Mouse (Mus musculus): ENCODE data around the gene Sypl2. TPM values are rescaled to one million over a fixed set of nuclear protein-coding genes. Genes with fewer than 3 reads are reported as not detected.
"Not testable (repeated sequence)": the region's sequence is repeated elsewhere in the genome, so short reads cannot be mapped to it uniquely, and the experiment has no call there.

Sypl2 gene
- polyA plus RNA-seq (2015; fragmentation: Nextera tagmentation; extraction: Ambion mirVana), result 0.21 and 0.27 TPM in 2 replicates

GRCm38 (mm10) chr3:108226558-108227350, at the start of gene Sypl2:
Gene Sypl2, minus strand, starts transcription at chr3:108226648.
- Histone ChIP-seq H3K4me2 (replicated peaks) (peak within 1 kb of the TSS; percentile 79), H3K27ac (no peak within 1 kb of the TSS), H3K36me3 (no peaks in the 10 kb centered on the region), H3K9ac (peak within 1 kb of the TSS; percentile 31), H3K9me3 (no peaks in the 10 kb centered on the region), H3K4me3 (replicated peaks) (peak within 1 kb of the TSS; percentile 40), H3K27me3 (replicated peaks) (peaks cover 34% of the 10 kb centered on the region), H3K4me1 (replicated peaks) (peaks cover 14% of the 10 kb centered on the region)
- peak; percentile 80 for ATAC-seq
- WGBS, result 6% methylated on average over 44 of the region's 44 CpGs

GRCm38 (mm10) chr3:108259319-108259718, 32.9 kb upstream of the Sypl2 start:
- 73% methylated on average over 3 of the region's 3 CpGs for WGBS

GRCm38 (mm10) chr3:108257831-108258500, 31.5 kb upstream of the Sypl2 start:
- 0 out of 2 replicates have a peak, but pooled peaks cover under 1% of the 10 kb centered on the region for H3K36me3 ChIP-seq
- ATAC-seq, result no peak
- H3K9ac ChIP-seq, result peak overlapping the region; percentile 93
- no peak overlapping the region for H3K27ac ChIP-seq
- H3K4me1 ChIP-seq (replicated peaks), result 0 out of 2 replicates have a peak, but pooled peaks cover 2% of the 10 kb centered on the region
- H3K9me3 ChIP-seq, result no peaks in the 10 kb centered on the region
- H3K4me3 ChIP-seq (replicated peaks), result peak overlapping the region; percentile 94
- no peaks in the 10 kb centered on the region for H3K27me3 ChIP-seq (replicated peaks)
- H3K4me2 ChIP-seq (replicated peaks), result peak overlapping the region; percentile 64
- WGBS, result 66% methylated on average over 3 of the region's 3 CpGs

More at GRCm38 (mm10) chr3:108259319-108259718, 32.9 kb upstream of the Sypl2 start:
- H3K27me3 ChIP-seq (replicated peaks), result no peaks in the 10 kb centered on the region
- ATAC-seq, result no peak
- no peak overlapping the region for H3K4me2 ChIP-seq (replicated peaks)
- 0 out of 2 replicates have a peak, but pooled peaks cover 2% of the 10 kb centered on the region for H3K4me1 ChIP-seq (replicated peaks)
- H3K9me3 ChIP-seq, result no peaks in the 10 kb centered on the region
- no peak overlapping the region for H3K9ac ChIP-seq
- H3K36me3 ChIP-seq, result 0 out of 2 replicates have a peak, but pooled peaks cover 3% of the 10 kb centered on the region
- H3K27ac ChIP-seq, result no peak overlapping the region
- no peak overlapping the region for H3K4me3 ChIP-seq (replicated peaks)

- ATAC-seq, result peak; percentile 99
- 0 out of 2 replicates have a peak, but pooled peaks cover 2% of the 10 kb centered on the region for H3K4me1 ChIP-seq (replicated peaks)
- WGBS, result under 1% methylated on average over 76 of the region's 79 CpGs
These were observed 30.5 kb upstream of the Sypl2 start, which contains the start of gene Psma5 for GRCm38 (mm10) chr3:108256719-108257637. Gene Psma5, plus strand, starts transcription at chr3:108256926.

GRCm38 (mm10) chr3:108246857-108247256, 20.4 kb upstream of the Sypl2 start:
- Histone ChIP-seq H3K27me3 (replicated peaks) (no peaks in the 10 kb centered on the region), H3K36me3 (no peaks in the 10 kb centered on the region), H3K4me2 (replicated peaks) (no peak overlapping the region), H3K4me3 (replicated peaks) (no peak overlapping the region), H3K4me1 (replicated peaks) (no peaks in the 10 kb centered on the region), H3K9me3 (no peaks in the 10 kb centered on the region), H3K27ac (no peak overlapping the region), H3K9ac (no peak overlapping the region)
- no peak for ATAC-seq
- WGBS, result 88% methylated on average over 2 of the region's 2 CpGs

More at GRCm38 (mm10) chr3:108256719-108257637, 30.5 kb upstream of the Sypl2 start, which contains the start of gene Psma5:
- H3K4me2 ChIP-seq (replicated peaks), result peak within 1 kb of the TSS; percentile 64
- no peaks in the 10 kb centered on the region for H3K9me3 ChIP-seq
- peak within 1 kb of the TSS; percentile 94 for H3K4me3 ChIP-seq (replicated peaks)
- peak within 1 kb of the TSS; percentile 66 for H3K27ac ChIP-seq
- H3K9ac ChIP-seq, result peak within 1 kb of the TSS; percentile 93
- no peaks in the 10 kb centered on the region for H3K36me3 ChIP-seq
- H3K27me3 ChIP-seq (replicated peaks), result no peaks in the 10 kb centered on the region

GRCm38 (mm10) chr3:108241243-108241839, 14.9 kb upstream of the Sypl2 start:
- no peak overlapping the region for H3K4me2 ChIP-seq (replicated peaks)
- WGBS, result 85% methylated on average over 3 of the region's 3 CpGs
- H3K9ac ChIP-seq, result no peak overlapping the region
- H3K9me3 ChIP-seq, result no peaks in the 10 kb centered on the region
- no peak overlapping the region for H3K27ac ChIP-seq
- H3K4me3 ChIP-seq (replicated peaks), result no peak overlapping the region
- no peak for ATAC-seq
- no peaks in the 10 kb centered on the region for H3K4me1 ChIP-seq (replicated peaks)
- H3K27me3 ChIP-seq (replicated peaks), result no peaks in the 10 kb centered on the region
- H3K36me3 ChIP-seq, result no peaks in the 10 kb centered on the region

- not testable (repeated sequence) for ATAC-seq; H3K9me3 ChIP-seq; H3K27ac ChIP-seq; H3K27me3 ChIP-seq (replicated peaks); H3K4me2 ChIP-seq (replicated peaks); H3K36me3 ChIP-seq; H3K4me3 ChIP-seq (replicated peaks); H3K4me1 ChIP-seq (replicated peaks); H3K9ac ChIP-seq
- WGBS, result 83% methylated on average over 4 of the region's 4 CpGs
These were observed 11.1 kb upstream of the Sypl2 start for GRCm38 (mm10) chr3:108237474-108238102.

- Histone ChIP-seq H3K4me1 (replicated peaks) (peaks cover 5% of the 10 kb centered on the region; the same call in 1 of the 2 replicates), H3K9ac (no peak overlapping the region), H3K4me3 (replicated peaks) (no peak overlapping the region), H3K27ac (no peak overlapping the region), H3K27me3 (replicated peaks) (peaks cover 8% of the 10 kb centered on the region), H3K4me2 (replicated peaks) (no peak overlapping the region), H3K36me3 (no peaks in the 10 kb centered on the region), H3K9me3 (no peaks in the 10 kb centered on the region)
- 82% methylated on average over 4 of the region's 4 CpGs for WGBS
- ATAC-seq, result no peak
These were observed 5.2 kb upstream of the Sypl2 start for GRCm38 (mm10) chr3:108231646-108232045.

- no peak for ATAC-seq
- Histone ChIP-seq H3K4me1 (replicated peaks) (peaks cover 14% of the 10 kb centered on the region), H3K27ac (no peak overlapping the region), H3K4me2 (replicated peaks) (no peak overlapping the region), H3K4me3 (replicated peaks) (no peak overlapping the region), H3K9ac (no peak overlapping the region), H3K9me3 (no peaks in the 10 kb centered on the region), H3K27me3 (replicated peaks) (peaks cover 34% of the 10 kb centered on the region), H3K36me3 (no peaks in the 10 kb centered on the region)
- WGBS, result 80% methylated on average over 2 of the region's 2 CpGs
These were observed 1.1 kb upstream of the Sypl2 start for GRCm38 (mm10) chr3:108227521-108227920.

GRCm38 (mm10) chr3:108225711-108226557, 514 bp downstream of the Sypl2 start:
- no peaks in the 10 kb centered on the region for H3K9me3 ChIP-seq
- H3K27me3 ChIP-seq (replicated peaks), result peaks cover 34% of the 10 kb centered on the region
- peak overlapping the region; percentile 31 for H3K9ac ChIP-seq
- H3K4me2 ChIP-seq (replicated peaks), result peak overlapping the region; percentile 79
- ATAC-seq, result peak; percentile 66
- 3% methylated on average over 64 of the region's 67 CpGs for WGBS
- no peak overlapping the region for H3K27ac ChIP-seq
- peak overlapping the region; percentile 40 for H3K4me3 ChIP-seq (replicated peaks)
- H3K4me1 ChIP-seq (replicated peaks), result peaks cover 14% of the 10 kb centered on the region
- no peaks in the 10 kb centered on the region for H3K36me3 ChIP-seq

Measured in intestine, embryonic 15.5 days (tissue).